Mouse (Mus musculus): ENCODE results near the gene A530084C06Rik. TPM values are rescaled to one million over a fixed set of nuclear protein-coding genes. Genes with fewer than 3 reads are reported as not detected.

Gene A530084C06Rik
- polyA plus RNA-seq (2015; fragmentation: Nextera tagmentation; extraction: Ambion mirVana), result not detected in 2 replicates

DNA sequence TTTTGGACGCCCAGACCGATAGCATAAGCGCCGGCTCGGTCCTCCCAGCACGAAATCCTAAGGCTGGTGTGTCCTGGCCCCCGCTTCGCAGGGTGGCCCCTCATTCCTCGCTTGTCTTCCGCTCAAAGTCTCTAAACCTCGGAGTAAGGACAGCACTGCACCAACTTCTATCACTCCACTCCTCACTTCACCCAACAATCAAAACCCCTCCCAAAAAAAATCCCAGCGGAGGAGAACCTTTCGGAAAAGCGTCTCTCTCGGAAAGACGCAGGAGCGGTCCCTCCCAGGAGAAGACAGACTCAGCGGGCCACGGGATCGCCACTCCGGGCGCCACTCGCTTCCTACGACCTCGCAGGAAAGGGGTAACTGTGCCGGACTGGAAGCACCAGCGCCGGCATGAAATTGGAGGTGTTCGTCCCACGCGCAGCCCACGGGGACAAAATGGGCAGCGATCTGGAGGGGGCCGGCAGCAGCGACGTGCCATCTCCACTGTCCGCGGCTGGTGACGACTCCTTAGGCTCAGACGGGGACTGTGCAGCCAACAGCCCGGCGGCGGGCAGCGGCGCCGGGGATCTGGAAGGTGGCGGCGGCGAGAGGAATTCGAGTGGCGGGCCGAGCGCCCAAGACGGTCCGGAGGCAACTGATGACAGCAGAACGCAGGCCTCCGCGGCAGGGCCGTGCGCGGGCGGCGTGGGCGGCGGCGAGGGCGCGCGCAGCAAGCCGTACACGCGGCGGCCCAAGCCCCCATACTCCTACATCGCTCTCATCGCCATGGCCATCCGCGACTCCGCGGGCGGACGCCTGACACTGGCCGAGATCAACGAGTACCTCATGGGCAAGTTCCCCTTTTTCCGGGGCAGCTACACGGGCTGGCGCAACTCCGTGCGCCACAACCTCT, at the start of gene A530084C06Rik:
A530084C06Rik (minus strand) TSS at position 813 of the 898 bp plus-strand sequence.
- no peaks in the 10 kb centered on the region for H3K9me3 ChIP-seq (replicated peaks; ENCODE audit: control insufficient read depth, low read length, poor library complexity, severe bottlenecking)
- H3K36me3 ChIP-seq (ENCODE audit: control insufficient read depth, insufficient read depth, low read length), result no peaks in the 10 kb centered on the region
- peak; percentile 68 for ATAC-seq
- H3K4me2 ChIP-seq (ENCODE audit: low read length), result peak within 1 kb of the TSS; percentile 100
- H3K4me3 ChIP-seq (ENCODE audit: low read depth, low read length), result peak within 1 kb of the TSS; percentile 49
- peak within 1 kb of the TSS; percentile 47 for H3K27ac ChIP-seq (ENCODE audit: low read length)
- peak within 1 kb of the TSS; percentile 52 for H3K9ac ChIP-seq (ENCODE audit: low read depth, low read length)
- H3K27me3 ChIP-seq (ENCODE audit: control insufficient read depth, insufficient read depth, low read depth, low read length), result peaks cover 82% of the 10 kb centered on the region
- WGBS, result under 1% methylated on average over 81 of the region's 88 CpGs
- H3K4me1 ChIP-seq (ENCODE audit: control insufficient read depth, insufficient read depth, low read length), result peaks cover 25% of the 10 kb centered on the region

DNA sequence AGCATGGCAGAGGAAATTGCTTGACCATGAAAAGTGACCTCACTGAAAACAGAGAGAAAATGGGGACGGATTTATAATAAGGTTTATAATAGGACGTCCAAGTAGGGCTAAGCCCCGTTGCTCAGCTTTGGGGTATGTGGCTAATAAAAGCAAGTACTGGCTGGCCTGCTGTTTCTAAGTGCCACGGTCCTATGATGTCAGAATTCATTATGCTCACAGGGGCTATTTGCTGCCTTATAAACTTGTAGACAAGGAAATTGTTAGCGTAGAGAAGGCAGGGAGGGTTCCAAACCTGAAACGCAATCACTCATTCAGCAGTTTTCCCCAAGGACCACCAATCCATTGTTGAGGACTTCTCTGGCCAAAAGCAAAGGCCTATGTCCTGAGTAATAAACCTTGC, 44.8 kb upstream of the A530084C06Rik start:
- WGBS, result 58% methylated on average over 6 of the region's 6 CpGs
- no peaks in the 10 kb centered on the region for H3K4me1 ChIP-seq (ENCODE audit: control insufficient read depth, insufficient read depth, low read length)
- no peak for ATAC-seq
- no peak overlapping the region for H3K4me2 ChIP-seq (ENCODE audit: low read length)
- no peak overlapping the region for H3K9ac ChIP-seq (ENCODE audit: low read depth, low read length)
- H3K36me3 ChIP-seq (ENCODE audit: control insufficient read depth, insufficient read depth, low read length), result no peaks in the 10 kb centered on the region
- H3K27ac ChIP-seq (ENCODE audit: low read length), result no peak overlapping the region
- no peak overlapping the region for H3K4me3 ChIP-seq (ENCODE audit: low read depth, low read length)
- H3K27me3 ChIP-seq (ENCODE audit: control insufficient read depth, insufficient read depth, low read depth, low read length), result no peaks in the 10 kb centered on the region
- no peaks in the 10 kb centered on the region for H3K9me3 ChIP-seq (replicated peaks; ENCODE audit: control insufficient read depth, low read length, poor library complexity, severe bottlenecking)

DNA sequence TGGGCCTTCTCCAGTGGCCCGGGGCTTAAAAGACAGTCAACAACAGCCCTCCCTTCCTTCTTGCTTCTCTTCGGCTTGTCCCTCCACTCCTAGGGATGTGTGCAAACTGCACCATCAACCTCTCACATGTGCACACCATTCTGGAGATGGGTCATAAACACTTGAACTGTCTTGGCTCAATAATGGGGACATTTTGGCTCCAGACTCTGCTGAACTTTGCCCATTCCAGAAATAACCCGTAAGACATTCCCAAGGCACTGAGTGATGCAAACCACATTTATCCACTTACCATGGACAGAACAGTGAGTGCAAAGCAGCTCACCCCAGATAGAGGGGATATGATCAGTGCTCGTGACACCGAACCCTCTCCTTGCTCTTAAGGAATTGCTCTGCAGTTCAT, 40.4 kb upstream of the A530084C06Rik start:
- Histone ChIP-seq H3K27ac (ENCODE audit: low read length) (no peak overlapping the region), H3K36me3 (ENCODE audit: control insufficient read depth, insufficient read depth, low read length) (no peaks in the 10 kb centered on the region), H3K4me3 (ENCODE audit: low read depth, low read length) (no peak overlapping the region), H3K9ac (ENCODE audit: low read depth, low read length) (no peak overlapping the region), H3K9me3 (replicated peaks; ENCODE audit: control insufficient read depth, low read length, poor library complexity, severe bottlenecking) (no peaks in the 10 kb centered on the region), H3K4me2 (ENCODE audit: low read length) (no peak overlapping the region), H3K4me1 (ENCODE audit: control insufficient read depth, insufficient read depth, low read length) (no peaks in the 10 kb centered on the region), H3K27me3 (ENCODE audit: control insufficient read depth, insufficient read depth, low read depth, low read length) (no peaks in the 10 kb centered on the region)
- no peak for ATAC-seq
- 90% methylated on average over 5 of the region's 5 CpGs for whole genome bisulfite sequencing

DNA sequence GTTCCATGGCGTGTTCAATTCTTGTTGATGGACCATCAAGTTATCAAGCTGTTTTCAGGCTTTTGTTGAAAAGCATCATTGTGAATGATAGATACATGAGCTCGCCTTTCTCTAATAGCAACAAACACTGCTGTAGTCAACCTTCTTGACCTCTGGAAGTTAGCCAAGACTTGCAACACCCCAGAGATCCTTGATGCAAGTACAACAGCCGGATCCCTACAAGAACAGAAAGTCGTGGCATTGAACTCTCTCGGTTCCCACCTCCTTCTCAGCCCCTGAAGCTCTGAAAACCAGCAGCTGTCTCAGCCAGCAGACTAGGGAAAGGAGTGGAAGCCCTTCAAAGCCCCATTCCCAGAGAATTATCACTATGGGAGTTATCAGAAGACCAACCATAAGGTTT, 28.2 kb upstream of the A530084C06Rik start:
- no peaks in the 10 kb centered on the region for H3K27me3 ChIP-seq (ENCODE audit: control insufficient read depth, insufficient read depth, low read depth, low read length)
- no peak overlapping the region for H3K9ac ChIP-seq (ENCODE audit: low read depth, low read length)
- ATAC-seq, result no peak
- 73% methylated on average over 5 of the region's 5 CpGs for WGBS
- H3K36me3 ChIP-seq (ENCODE audit: control insufficient read depth, insufficient read depth, low read length), result no peaks in the 10 kb centered on the region
- H3K27ac ChIP-seq (ENCODE audit: low read length), result no peak overlapping the region
- no peaks in the 10 kb centered on the region for H3K9me3 ChIP-seq (replicated peaks; ENCODE audit: control insufficient read depth, low read length, poor library complexity, severe bottlenecking)
- no peak overlapping the region for H3K4me2 ChIP-seq (ENCODE audit: low read length)
- no peaks in the 10 kb centered on the region for H3K4me1 ChIP-seq (ENCODE audit: control insufficient read depth, insufficient read depth, low read length)
- H3K4me3 ChIP-seq (ENCODE audit: low read depth, low read length), result no peak overlapping the region

DNA sequence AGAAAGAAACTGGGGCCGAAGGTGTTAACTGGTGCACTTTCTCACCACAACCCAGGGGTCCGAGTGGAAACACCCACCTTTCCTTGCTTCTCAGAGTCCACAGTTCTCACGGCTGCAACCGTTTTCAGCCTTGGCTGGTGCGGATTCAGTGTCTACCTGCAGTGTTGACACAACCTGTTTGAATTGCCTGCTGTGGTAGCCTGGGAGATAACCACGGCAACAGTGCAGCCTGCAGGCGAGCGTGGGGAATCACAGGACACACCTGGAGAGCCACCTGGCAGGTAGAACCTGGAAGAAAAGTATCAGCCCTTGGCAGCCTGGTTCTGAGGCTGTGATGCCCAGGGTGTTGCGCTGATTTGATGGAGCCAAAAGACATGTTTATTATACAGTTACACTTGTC, 20.7 kb upstream of the A530084C06Rik start:
- Histone ChIP-seq H3K9me3 (replicated peaks; ENCODE audit: control insufficient read depth, low read length, poor library complexity, severe bottlenecking) (no peaks in the 10 kb centered on the region), H3K27ac (ENCODE audit: low read length) (no peak overlapping the region), H3K27me3 (ENCODE audit: control insufficient read depth, insufficient read depth, low read depth, low read length) (no peaks in the 10 kb centered on the region), H3K4me2 (ENCODE audit: low read length) (no peak overlapping the region), H3K4me3 (ENCODE audit: low read depth, low read length) (no peak overlapping the region), H3K4me1 (ENCODE audit: control insufficient read depth, insufficient read depth, low read length) (peaks cover 7% of the 10 kb centered on the region; the same call in 1 of the 2 replicates), H3K9ac (ENCODE audit: low read depth, low read length) (no peak overlapping the region), H3K36me3 (ENCODE audit: control insufficient read depth, insufficient read depth, low read length) (no peaks in the 10 kb centered on the region)
- WGBS, result 73% methylated on average over 9 of the region's 9 CpGs
- no peak for ATAC-seq

DNA sequence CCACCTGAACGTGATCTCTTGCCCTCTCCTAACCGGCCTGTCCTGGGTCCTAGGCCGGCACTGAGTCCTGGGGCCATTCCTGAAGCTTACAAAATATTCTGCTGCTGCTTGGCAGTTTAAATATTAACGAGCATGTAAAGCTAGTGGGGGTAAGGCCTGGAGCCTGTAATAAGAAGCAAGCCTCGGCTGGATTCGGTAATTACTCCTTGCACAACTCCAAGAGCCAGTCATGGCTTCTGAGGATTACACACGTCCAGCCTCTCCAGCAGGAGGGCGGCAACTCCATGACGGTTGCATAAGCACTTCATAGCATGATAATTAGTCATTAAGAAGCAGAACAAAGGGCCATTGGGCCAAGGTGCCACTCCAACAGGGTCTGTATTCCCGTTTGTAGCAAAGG, 19.3 kb upstream of the A530084C06Rik start:
- Histone ChIP-seq H3K27ac (ENCODE audit: low read length) (no peak overlapping the region), H3K4me3 (ENCODE audit: low read depth, low read length) (no peak overlapping the region), H3K9ac (ENCODE audit: low read depth, low read length) (no peak overlapping the region), H3K4me2 (ENCODE audit: low read length) (no peak overlapping the region), H3K36me3 (ENCODE audit: control insufficient read depth, insufficient read depth, low read length) (no peaks in the 10 kb centered on the region), H3K9me3 (replicated peaks; ENCODE audit: control insufficient read depth, low read length, poor library complexity, severe bottlenecking) (no peaks in the 10 kb centered on the region), H3K27me3 (ENCODE audit: control insufficient read depth, insufficient read depth, low read depth, low read length) (no peaks in the 10 kb centered on the region), H3K4me1 (ENCODE audit: control insufficient read depth, insufficient read depth, low read length) (peaks cover 8% of the 10 kb centered on the region; the same call in 1 of the 2 replicates)
- ATAC-seq, result peak; percentile 56
- 33% methylated on average over 10 of the region's 10 CpGs for WGBS

DNA sequence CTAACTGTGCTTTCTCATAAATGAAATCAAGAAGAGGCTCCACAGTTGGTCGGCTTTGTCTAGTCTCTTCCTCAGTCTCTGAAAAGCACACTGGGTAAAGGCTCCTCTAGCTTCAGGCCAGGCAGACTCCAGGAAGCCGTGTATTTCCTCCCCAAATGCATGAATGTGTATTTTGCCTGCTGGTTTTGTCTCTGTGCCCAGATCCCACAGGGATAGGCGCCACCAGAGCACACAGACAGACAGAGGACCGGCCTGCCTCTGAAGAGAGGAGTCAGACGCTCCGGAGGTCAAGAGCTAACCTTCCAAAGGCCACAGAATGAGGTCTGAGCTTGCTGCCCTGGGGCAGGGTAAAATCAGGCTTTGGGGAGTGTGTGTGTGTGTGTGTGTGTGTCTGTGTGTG, 18.4 kb upstream of the A530084C06Rik start:
- peaks cover 8% of the 10 kb centered on the region; the same call in 1 of the 2 replicates for H3K4me1 ChIP-seq (ENCODE audit: control insufficient read depth, insufficient read depth, low read length)
- 0 out of 2 replicates have a peak overlapping the region, but pooled peaks have one; percentile 6 for H3K4me2 ChIP-seq (ENCODE audit: low read length)
- no peak overlapping the region for H3K27ac ChIP-seq (ENCODE audit: low read length)
- no peak for ATAC-seq
- no peak overlapping the region for H3K9ac ChIP-seq (ENCODE audit: low read depth, low read length)
- H3K27me3 ChIP-seq (ENCODE audit: control insufficient read depth, insufficient read depth, low read depth, low read length), result no peaks in the 10 kb centered on the region
- no peaks in the 10 kb centered on the region for H3K9me3 ChIP-seq (replicated peaks; ENCODE audit: control insufficient read depth, low read length, poor library complexity, severe bottlenecking)
- H3K36me3 ChIP-seq (ENCODE audit: control insufficient read depth, insufficient read depth, low read length), result no peaks in the 10 kb centered on the region
- no peak overlapping the region for H3K4me3 ChIP-seq (ENCODE audit: low read depth, low read length)
- WGBS, result 39% methylated on average over 6 of the region's 6 CpGs

DNA sequence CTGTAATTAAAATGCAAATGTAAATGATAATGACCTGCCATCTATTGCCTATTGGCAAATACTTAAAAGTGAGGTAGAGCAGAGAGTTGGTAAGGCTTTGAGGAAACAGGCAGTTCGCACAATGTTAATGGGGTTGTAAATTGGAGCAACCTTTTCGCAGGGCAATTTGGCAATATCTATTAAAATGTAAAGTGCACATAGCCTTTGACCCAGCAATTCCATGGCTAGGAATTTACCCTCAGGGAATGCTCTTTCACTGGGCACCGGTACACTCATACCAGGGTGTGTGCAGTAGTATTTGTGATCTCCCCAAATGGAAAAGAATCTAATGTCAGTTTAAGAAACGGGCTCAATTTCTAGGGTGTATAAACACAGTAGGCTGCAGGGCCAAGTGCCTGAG, 17.6 kb upstream of the A530084C06Rik start:
- Histone ChIP-seq H3K4me3 (ENCODE audit: low read depth, low read length) (no peak overlapping the region), H3K36me3 (ENCODE audit: control insufficient read depth, insufficient read depth, low read length) (no peaks in the 10 kb centered on the region), H3K27ac (ENCODE audit: low read length) (no peak overlapping the region), H3K27me3 (ENCODE audit: control insufficient read depth, insufficient read depth, low read depth, low read length) (no peaks in the 10 kb centered on the region), H3K4me1 (ENCODE audit: control insufficient read depth, insufficient read depth, low read length) (peaks cover 8% of the 10 kb centered on the region; the same call in 1 of the 2 replicates), H3K9me3 (replicated peaks; ENCODE audit: control insufficient read depth, low read length, poor library complexity, severe bottlenecking) (no peaks in the 10 kb centered on the region), H3K4me2 (ENCODE audit: low read length) (no peak overlapping the region), H3K9ac (ENCODE audit: low read depth, low read length) (no peak overlapping the region)
- 76% methylated on average over 4 of the region's 4 CpGs for WGBS
- ATAC-seq, result no peak

DNA sequence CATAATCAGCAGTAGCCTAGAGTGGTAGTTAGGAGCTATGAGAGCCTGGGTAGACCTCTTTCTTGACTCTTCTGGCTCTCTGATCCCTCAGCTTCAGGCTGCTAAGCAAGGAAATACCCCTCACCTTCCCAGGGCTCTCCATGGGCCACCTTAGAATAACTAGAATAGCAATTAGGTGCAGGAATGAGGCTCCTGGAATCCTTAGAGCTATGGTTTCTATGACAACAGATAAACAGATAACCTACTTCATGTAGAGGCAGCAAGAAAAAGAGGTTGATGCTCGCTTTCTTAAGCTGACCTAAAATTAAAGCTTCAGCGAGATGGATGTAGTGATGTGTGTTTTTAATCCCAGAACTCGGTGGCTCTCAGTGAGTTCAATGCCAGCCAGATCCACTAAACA, 15.5 kb upstream of the A530084C06Rik start:
- ATAC-seq, result no peak
- WGBS, result 65% methylated on average over 3 of the region's 3 CpGs
- H3K27me3 ChIP-seq (ENCODE audit: control insufficient read depth, insufficient read depth, low read depth, low read length), result no peaks in the 10 kb centered on the region
- H3K9me3 ChIP-seq (replicated peaks; ENCODE audit: control insufficient read depth, low read length, poor library complexity, severe bottlenecking), result no peaks in the 10 kb centered on the region
- H3K27ac ChIP-seq (ENCODE audit: low read length), result no peak overlapping the region
- H3K36me3 ChIP-seq (ENCODE audit: control insufficient read depth, insufficient read depth, low read length), result no peaks in the 10 kb centered on the region
- H3K4me2 ChIP-seq (ENCODE audit: low read length), result no peak overlapping the region
- peaks cover 8% of the 10 kb centered on the region; the same call in 1 of the 2 replicates for H3K4me1 ChIP-seq (ENCODE audit: control insufficient read depth, insufficient read depth, low read length)
- H3K4me3 ChIP-seq (ENCODE audit: low read depth, low read length), result no peak overlapping the region
- no peak overlapping the region for H3K9ac ChIP-seq (ENCODE audit: low read depth, low read length)

Measured in midbrain, embryonic 16.5 days (tissue).